Mouse (Mus musculus): ENCODE measurements at regions not wholly inside any gene's neighbourhood (a gene's known extent, or its start where the extent isn't known, plus 50 kb on each side); places are given as distances from the start of the nearest gene placed in this dataset.
"Not testable (repeated sequence)": the region's sequence is repeated elsewhere in the genome, so short reads cannot be mapped to it uniquely, and the experiment has no call there.

DNA sequence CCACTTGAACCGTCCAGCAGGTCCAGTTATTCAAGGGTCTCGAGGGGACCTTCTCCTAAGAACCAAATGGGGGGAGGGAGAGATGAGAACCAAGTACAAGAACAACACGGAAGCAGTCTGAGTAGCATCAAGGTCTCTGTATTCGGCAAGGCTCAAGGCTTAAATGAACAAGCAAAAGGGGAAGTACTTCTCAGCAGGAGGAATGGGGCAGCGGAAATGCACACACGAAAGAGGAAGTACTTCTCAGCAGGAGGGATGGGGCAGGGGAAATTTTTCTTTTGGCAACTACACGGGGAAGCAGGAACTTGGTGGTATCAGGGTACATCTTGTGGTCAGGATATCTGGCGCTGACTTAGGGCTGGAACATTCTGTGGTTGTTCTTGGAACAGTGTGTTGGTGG lies 536.5 kb downstream of the Amd2 start:
- not testable (repeated sequence) for H3K4me1 ChIP-seq (replicated peaks; ENCODE audit: low read depth, low read length); H3K36me3 ChIP-seq (ENCODE audit: insufficient read depth, low read length); H3K27me3 ChIP-seq (ENCODE audit: insufficient read depth, low read length); H3K4me3 ChIP-seq (replicated peaks; ENCODE audit: low read length)
- peaks cover 46% of the 10 kb centered on the region for H3K9me3 ChIP-seq (ENCODE audit: low read length)

GRCm38 (mm10) chr10:35156151-35156550 lies 555.5 kb downstream of the Amd2 start:
- H3K4me3 ChIP-seq (replicated peaks; ENCODE audit: low read length); H3K36me3 ChIP-seq (ENCODE audit: insufficient read depth, low read length); H3K27me3 ChIP-seq (ENCODE audit: insufficient read depth, low read length); H3K4me1 ChIP-seq (replicated peaks; ENCODE audit: low read depth, low read length): not testable (repeated sequence)
- H3K9me3 ChIP-seq (ENCODE audit: low read length) = peaks cover 28% of the 10 kb centered on the region
- TF ChIP-seq NANOG (IDR thresholded peaks at IDR 0.05; ENCODE audit: borderline replicate concordance, low read length) = 0 out of 2 replicates have a peak, but pooled peaks have one; percentile 18

DNA sequence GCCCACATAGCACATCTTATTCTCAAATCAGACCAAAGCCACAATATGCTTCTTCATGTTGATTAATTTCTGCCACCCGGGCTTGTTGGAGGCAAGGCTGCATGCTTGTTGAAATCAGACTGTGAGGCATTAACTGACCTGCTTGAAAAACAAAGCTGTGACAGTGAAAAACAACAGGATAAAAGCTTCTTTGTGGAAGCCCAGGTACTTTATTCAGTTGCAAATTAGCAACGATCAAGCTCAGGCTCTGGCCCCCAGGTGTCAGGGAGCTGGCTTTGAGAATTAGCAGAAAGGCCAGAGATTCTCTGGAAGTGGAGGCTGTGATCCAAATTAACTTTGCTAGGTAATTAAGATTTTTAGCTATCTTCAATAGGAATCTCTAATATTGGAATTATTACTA lies 560.4 kb downstream of the Amd2 start:
- H3K27me3 ChIP-seq (ENCODE audit: insufficient read depth, low read length); H3K4me3 ChIP-seq (replicated peaks; ENCODE audit: low read length): not testable (repeated sequence)

GRCm38 (mm10) chr10:35150681-35151080 lies 561.0 kb downstream of the Amd2 start:
- Histone ChIP-seq H3K36me3 (ENCODE audit: insufficient read depth, low read length) (no peaks in the 10 kb centered on the region), H3K4me1 (replicated peaks; ENCODE audit: low read depth, low read length) (peaks cover under 1% of the 10 kb centered on the region; the same call in 1 of the 2 replicates), H3K4me3 (replicated peaks; ENCODE audit: low read length) (no peak overlapping the region), H3K27me3 (ENCODE audit: insufficient read depth, low read length) (no peaks in the 10 kb centered on the region), H3K9me3 (ENCODE audit: low read length) (peaks cover 43% of the 10 kb centered on the region)
- no peak for TF ChIP-seq POU5F1 (IDR thresholded peaks at IDR 0.05; ENCODE audit: borderline replicate concordance, low read length)
- TF ChIP-seq NANOG (IDR thresholded peaks at IDR 0.05; ENCODE audit: borderline replicate concordance, low read length) = peak; percentile 41; the same call in 1 of the 2 replicates

More for the DNA sequence above, 560.4 kb downstream of the Amd2 start:
- H3K36me3 ChIP-seq (ENCODE audit: insufficient read depth, low read length); H3K4me1 ChIP-seq (replicated peaks; ENCODE audit: low read depth, low read length): not testable (repeated sequence)
- peaks cover 43% of the 10 kb centered on the region for H3K9me3 ChIP-seq (ENCODE audit: low read length)
- peak; percentile 88; the same call in 1 of the 2 replicates for TF ChIP-seq NANOG (IDR thresholded peaks at IDR 0.05; ENCODE audit: borderline replicate concordance, low read length)

DNA sequence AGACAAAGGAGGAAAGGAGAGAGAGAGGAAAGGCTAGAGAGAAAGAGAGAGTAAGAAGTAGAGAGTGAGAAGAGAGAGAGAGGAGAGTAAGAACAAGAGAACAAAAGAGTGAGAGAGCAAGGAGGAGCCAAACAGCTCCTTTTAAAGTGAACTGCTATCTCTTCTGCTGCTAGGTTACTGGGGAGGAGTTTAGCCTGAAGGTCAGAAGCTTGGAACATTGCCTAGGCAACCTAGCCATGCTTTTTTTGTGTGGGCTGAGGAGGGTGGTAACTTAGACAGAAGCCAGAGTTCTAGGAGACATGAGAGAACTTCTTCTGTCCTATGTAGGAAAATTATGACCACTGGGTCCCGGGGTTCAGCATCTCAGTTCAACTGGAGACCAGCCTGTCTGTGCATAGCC lies 562.4 kb downstream of the Amd2 start:
- TF ChIP-seq POU5F1 (IDR thresholded peaks at IDR 0.05; ENCODE audit: borderline replicate concordance, low read length) (no peak), NANOG (IDR thresholded peaks at IDR 0.05; ENCODE audit: borderline replicate concordance, low read length) (no peak), CTCF (conservative IDR thresholded peaks at IDR 0.05; ENCODE audit: low read length) (no peak)
- H3K4me1 ChIP-seq (replicated peaks; ENCODE audit: low read depth, low read length) = no peaks in the 10 kb centered on the region; the same call in 1 of the 2 replicates
- no peaks in the 10 kb centered on the region for H3K36me3 ChIP-seq (ENCODE audit: insufficient read depth, low read length)
- H3K4me3 ChIP-seq (replicated peaks; ENCODE audit: low read length) = no peak overlapping the region
- peaks cover 40% of the 10 kb centered on the region for H3K9me3 ChIP-seq (ENCODE audit: low read length)
- no peaks in the 10 kb centered on the region for H3K27me3 ChIP-seq (ENCODE audit: insufficient read depth, low read length)

DNA sequence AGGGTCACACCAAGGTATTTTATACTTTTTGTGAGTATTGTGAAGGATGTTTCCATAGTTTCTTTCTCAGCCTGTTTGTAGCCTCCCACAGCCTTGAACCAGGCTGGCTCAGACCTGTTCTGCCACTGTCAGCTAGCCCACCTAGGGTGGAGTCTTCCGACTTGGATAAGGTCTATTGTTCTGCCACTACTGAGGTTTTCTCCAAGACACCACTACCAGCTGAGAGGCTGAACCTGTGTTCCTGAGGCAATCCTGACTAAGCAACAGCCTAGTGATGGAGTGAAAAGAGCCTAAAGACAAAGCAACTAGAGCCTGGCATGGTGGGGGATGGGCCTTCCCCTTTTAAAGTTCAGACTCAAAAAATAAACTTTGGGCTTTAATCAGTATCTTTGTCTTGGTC lies 580.5 kb downstream of the Amd2 start:
- Histone ChIP-seq H3K4me3 (replicated peaks; ENCODE audit: low read length) (no peak overlapping the region), H3K36me3 (ENCODE audit: insufficient read depth, low read length) (no peaks in the 10 kb centered on the region), H3K4me1 (replicated peaks; ENCODE audit: low read depth, low read length) (peaks cover 22% of the 10 kb centered on the region), H3K9me3 (ENCODE audit: low read length) (peaks cover 23% of the 10 kb centered on the region), H3K27me3 (ENCODE audit: insufficient read depth, low read length) (no peaks in the 10 kb centered on the region)
- TF ChIP-seq POU5F1 (IDR thresholded peaks at IDR 0.05; ENCODE audit: borderline replicate concordance, low read length) (no peak), NANOG (IDR thresholded peaks at IDR 0.05; ENCODE audit: borderline replicate concordance, low read length) (no peak), CTCF (conservative IDR thresholded peaks at IDR 0.05; ENCODE audit: low read length) (no peak)
